Mouse (Mus musculus) liver, postnatal 0 days (tissue): ENCODE results near the gene Morc2a.

Source experiments
- CTCF ChIP-seq: sonication (generic); IDR thresholded peaks from 2 replicates; pipeline ENCODE4 v1.5.1; 2016; ENCODE audit warnings: antibody characterized with exemption, low read depth
- EP300 ChIP-seq: IDR thresholded peaks from 2 replicates; pipeline ENCODE4 v1.6.1; 2016; ENCODE audit warnings: antibody characterized with exemption, low read depth, mild to moderate bottlenecking

DNA sequence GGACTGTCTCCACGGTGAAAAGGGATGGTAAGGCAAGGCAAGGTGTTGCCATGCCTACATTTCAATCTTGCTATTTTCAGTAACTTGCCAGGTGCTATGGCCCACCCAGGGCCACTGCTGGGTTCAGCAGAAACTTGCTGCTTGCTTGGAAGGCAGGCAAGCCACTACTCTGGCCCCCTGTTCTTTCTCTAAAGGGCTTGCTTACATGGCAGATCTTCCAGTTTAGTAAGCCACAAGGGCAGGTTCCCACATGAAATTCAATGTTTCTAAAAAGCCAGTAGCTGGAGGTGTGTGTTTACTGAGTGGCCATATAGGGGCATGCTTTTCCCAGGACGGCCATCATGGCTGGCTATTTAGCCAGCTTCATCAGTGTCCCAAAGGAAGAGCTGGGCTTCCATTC, 42.8 kb downstream of the Morc2a start:
- TF ChIP-seq CTCF (no peak), EP300 (no peak)
